Mouse (Mus musculus) intestine, postnatal 0 days (tissue): Measurements from ENCODE around the gene Prkaa2. TPM values are rescaled to one million over a fixed set of nuclear protein-coding genes. Genes with fewer than 3 reads are reported as not detected.

Experiments
- ATAC-seq: fragments of 200-750 bp; cut with Nextera tagmentation; 2 replicates; pipeline ENCODE4 v1.8.0; 2017; ENCODE audit warnings: mild to moderate bottlenecking, moderate TSS enrichment, moderate library complexity
- H3K27ac ChIP-seq: fragments of 300-500 bp; sonication (generic); 2 replicates; pipeline ENCODE4 v1.5.1; 2014; ENCODE audit warnings: mild to moderate bottlenecking, low read depth, low read length, moderate library complexity
- H3K27me3 ChIP-seq: fragments of 300-500 bp; sonication (generic); replicated peaks from 2 replicates; pipeline ENCODE4 v1.6.1; 2014; ENCODE audit warnings: low read length, mixed read lengths; ENCODE audit not compliant: control insufficient read depth, insufficient read depth
- H3K36me3 ChIP-seq: fragments of 300-500 bp; sonication (generic); 2 replicates; pipeline ENCODE4 v1.6.1; 2014; ENCODE audit warnings: mild to moderate bottlenecking, moderate library complexity; ENCODE audit not compliant: control insufficient read depth, insufficient read depth
- H3K4me1 ChIP-seq: fragments of 300-500 bp; sonication (generic); replicated peaks from 2 replicates; pipeline ENCODE4 v1.6.1; 2014; ENCODE audit warnings: antibody characterized with exemption, low read length, mixed read lengths; ENCODE audit not compliant: control insufficient read depth, insufficient read depth
- H3K4me2 ChIP-seq: fragments of 300-500 bp; sonication (generic); replicated peaks from 2 replicates; pipeline ENCODE4 v1.6.1; 2014; ENCODE audit warnings: low read depth, mild to moderate bottlenecking, moderate library complexity
- H3K4me3 ChIP-seq: fragments of 300-500 bp; sonication (generic); 2 replicates; pipeline ENCODE4 v1.5.1; 2014; ENCODE audit warnings: low read depth, low read length
- H3K9ac ChIP-seq: fragments of 300-500 bp; sonication (generic); 2 replicates; pipeline ENCODE4 v1.6.1; 2014; ENCODE audit warnings: mild to moderate bottlenecking, low read depth, low read length
- H3K9me3 ChIP-seq: fragments of 300-500 bp; sonication (generic); 2 replicates; pipeline ENCODE4 v1.6.1; 2016; ENCODE audit warnings: mixed run types; ENCODE audit not compliant: control insufficient read depth
- CTCF ChIP-seq: sonication (generic); IDR thresholded peaks from 2 replicates; pipeline ENCODE4 v1.5.1; 2016; ENCODE audit warnings: low read depth, mild to moderate bottlenecking, control low read depth, antibody characterized with exemption, moderate library complexity
- WGBS: fragments of 180-500 bp; shearing (Covaris S2); extraction: QIAGEN DNeasy Blood & Tissue Kit; methylation state at CpG from one replicate; pipeline ENCODE4 v1.1.7; 2014; 5-methylcytosine and 5-hydroxymethylcytosine counted together
- polyA plus RNA-seq: library from polyadenylated mRNA; unstranded; fragments of >200 nt; fragmentation: Nextera tagmentation; extraction: Ambion mirVana; gene quantifications from 2 replicates; pipeline ENCODE4 v1.2.1, GENCODE M21; 2015

The Prkaa2 gene
- polyA plus RNA-seq = 10.2 and 10.9 TPM in 2 replicates

DNA sequence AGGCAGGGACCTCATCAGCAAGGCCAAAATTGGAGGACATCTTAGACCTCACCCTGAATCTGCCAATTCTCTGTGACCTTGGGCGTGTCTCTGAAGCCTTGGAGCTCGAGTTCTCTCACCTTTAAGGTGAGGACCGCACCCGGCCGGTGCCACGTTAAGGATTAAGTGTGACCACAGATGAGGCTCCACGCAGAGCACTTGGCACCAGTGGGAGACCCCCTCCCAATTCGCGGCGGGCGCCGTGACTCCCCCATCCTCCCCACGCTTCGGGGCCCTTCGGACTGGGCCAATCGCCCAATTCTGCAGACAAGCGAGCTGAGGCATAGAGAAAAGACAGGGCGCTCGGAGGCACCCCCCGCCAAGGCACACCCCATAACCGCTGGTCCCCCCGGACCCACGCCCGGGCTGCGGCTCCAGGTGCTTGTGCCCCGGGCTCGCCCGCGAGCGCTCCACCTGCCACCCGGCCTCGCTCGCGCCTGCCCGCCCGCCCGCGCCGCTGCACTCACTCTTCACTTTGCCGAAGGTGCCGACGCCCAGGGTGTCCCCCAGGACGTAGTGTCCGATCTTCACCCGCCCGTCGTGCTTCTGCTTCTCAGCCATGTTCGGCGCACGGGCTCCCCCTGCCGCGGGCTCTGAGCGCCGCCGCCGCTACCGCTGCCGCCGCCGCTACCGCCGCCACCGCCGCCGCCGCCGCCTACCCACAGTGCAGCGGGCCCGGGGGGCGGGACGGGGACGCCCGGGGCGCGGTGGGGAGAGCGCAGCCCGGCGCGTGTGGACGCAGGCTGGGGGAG lies at the start of gene Prkaa2:
TSS of gene Prkaa2 (minus strand) at position 692 of the 791 bp plus-strand sequence.
- Histone ChIP-seq H3K36me3 (no peaks in the 10 kb centered on the region), H3K9me3 (no peaks in the 10 kb centered on the region), H3K4me3 (peak within 1 kb of the TSS; percentile 80), H3K9ac (peak within 1 kb of the TSS; percentile 75), H3K27ac (peak within 1 kb of the TSS; percentile 87), H3K4me1 (peaks cover 3% of the 10 kb centered on the region; the same call in 1 of the 2 replicates), H3K4me2 (peak within 1 kb of the TSS; percentile 96), H3K27me3 (no peaks in the 10 kb centered on the region)
- 1% methylated on average over 74 of the region's 80 CpGs for WGBS
- ATAC-seq = peak; percentile 81
- peak; percentile 48 for TF ChIP-seq CTCF

DNA sequence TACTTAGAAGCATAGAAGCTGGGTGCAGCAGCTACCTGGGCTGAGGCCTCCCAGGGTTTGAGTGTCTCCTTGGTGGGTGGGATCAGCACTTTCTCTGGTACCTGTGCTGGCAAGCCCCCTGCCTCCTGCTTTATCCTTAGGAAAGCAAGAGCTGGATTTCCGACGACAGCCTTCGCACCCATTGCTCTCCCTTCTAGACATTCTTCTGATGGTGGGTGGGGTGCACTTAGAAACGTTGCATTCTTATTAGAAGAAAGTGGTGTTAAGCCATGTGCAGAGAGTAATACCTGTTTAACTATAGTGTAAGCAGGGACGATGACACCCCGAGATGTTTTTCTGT lies 49.8 kb upstream of the Prkaa2 start:
- H3K36me3 ChIP-seq = no peaks in the 10 kb centered on the region; the same call in 1 of the 2 replicates
- peak overlapping the region; percentile 92 for H3K9ac ChIP-seq
- H3K4me1 ChIP-seq = no peaks in the 10 kb centered on the region
- peak overlapping the region; percentile 94; the same call in 1 of the 2 replicates for H3K27ac ChIP-seq
- peak overlapping the region; percentile 98 for H3K4me3 ChIP-seq
- H3K27me3 ChIP-seq = no peaks in the 10 kb centered on the region
- peak overlapping the region; percentile 64 for H3K4me2 ChIP-seq
- 36% methylated on average over 6 of the region's 6 CpGs for WGBS
- ATAC-seq = no peak
- TF ChIP-seq CTCF = no peak
- no peaks in the 10 kb centered on the region for H3K9me3 ChIP-seq

DNA sequence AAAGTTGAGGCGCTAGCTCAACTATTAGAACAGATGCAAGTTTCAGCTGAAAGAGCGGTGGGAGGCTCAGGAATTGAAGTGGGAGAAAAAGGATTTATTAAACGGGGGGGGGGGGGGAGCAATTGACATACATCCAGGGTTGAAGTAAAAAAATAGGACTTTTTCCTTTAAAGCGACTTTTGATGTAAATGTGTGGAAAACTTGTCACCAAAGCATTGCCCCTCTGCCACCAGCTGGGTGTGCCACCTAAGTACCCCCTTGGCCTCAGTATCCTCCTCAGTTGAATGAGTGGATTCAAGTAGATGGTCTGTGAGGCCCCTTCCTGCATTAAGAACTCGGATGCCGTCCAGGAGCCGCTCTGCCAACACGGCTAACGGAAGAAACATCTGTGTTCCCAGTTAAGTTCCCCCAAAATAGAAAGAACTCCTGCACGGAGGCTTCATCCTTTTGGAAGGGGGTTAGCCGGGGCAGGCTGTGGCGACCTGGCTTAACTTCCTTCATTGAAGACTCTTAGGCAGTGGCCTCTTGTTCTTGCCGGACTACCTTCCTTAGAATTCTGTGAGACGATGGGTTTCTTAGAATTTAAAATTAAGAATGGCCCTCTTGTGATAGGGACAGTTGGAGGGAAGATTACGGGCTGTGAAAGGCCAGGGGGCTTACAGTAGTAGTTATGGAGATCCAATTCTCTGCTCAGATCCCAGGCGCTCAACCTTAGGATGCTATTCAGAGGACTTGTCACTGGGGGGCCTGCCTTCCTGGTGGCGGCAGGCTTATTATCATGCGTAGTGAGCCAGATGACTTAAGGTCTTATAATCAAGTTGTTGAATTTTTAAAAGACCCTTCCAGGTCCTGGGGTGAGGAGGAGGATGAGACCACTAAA lies 49.2 kb upstream of the Prkaa2 start:
- H3K4me3 ChIP-seq = peak overlapping the region; percentile 98
- H3K9ac ChIP-seq = peak overlapping the region; percentile 92
- H3K9me3 ChIP-seq = no peaks in the 10 kb centered on the region
- H3K27me3 ChIP-seq = no peaks in the 10 kb centered on the region
- ATAC-seq = no peak
- no peaks in the 10 kb centered on the region for H3K4me1 ChIP-seq
- H3K27ac ChIP-seq = peak overlapping the region; percentile 94
- H3K4me2 ChIP-seq = peak overlapping the region; percentile 64
- WGBS = 17% methylated on average over 18 of the region's 18 CpGs
- TF ChIP-seq CTCF = peak; percentile 58
- H3K36me3 ChIP-seq = no peaks in the 10 kb centered on the region; the same call in 1 of the 2 replicates

DNA sequence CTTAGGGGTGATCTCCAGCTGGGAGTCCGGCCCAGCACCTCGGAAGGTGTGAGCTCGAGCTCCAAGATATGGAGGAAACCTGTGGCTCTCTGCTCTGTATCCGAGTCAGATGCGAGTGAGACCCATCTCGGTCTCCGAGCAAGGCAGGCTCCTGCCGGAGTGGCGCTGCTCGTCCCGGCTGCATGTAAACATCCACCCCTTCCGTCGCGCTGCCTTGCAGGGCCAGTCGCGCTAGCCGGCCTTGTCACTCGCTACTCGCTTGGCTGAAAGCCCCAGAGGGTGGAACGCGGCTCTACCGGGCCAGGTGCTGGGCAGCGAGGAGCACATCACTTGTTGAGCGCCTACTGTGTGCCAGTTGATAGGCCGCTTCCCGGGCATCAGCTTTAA lies 48.5 kb upstream of the Prkaa2 start:
- Histone ChIP-seq H3K4me3 (peak overlapping the region; percentile 98), H3K4me1 (no peaks in the 10 kb centered on the region), H3K36me3 (no peaks in the 10 kb centered on the region), H3K27ac (peak overlapping the region; percentile 94), H3K4me2 (peak overlapping the region; percentile 64), H3K9ac (peak overlapping the region; percentile 92), H3K9me3 (no peaks in the 10 kb centered on the region), H3K27me3 (no peaks in the 10 kb centered on the region)
- ATAC-seq = peak; percentile 48
- under 1% methylated on average over 26 of the region's 26 CpGs for WGBS
- peak; percentile 66 for TF ChIP-seq CTCF

DNA sequence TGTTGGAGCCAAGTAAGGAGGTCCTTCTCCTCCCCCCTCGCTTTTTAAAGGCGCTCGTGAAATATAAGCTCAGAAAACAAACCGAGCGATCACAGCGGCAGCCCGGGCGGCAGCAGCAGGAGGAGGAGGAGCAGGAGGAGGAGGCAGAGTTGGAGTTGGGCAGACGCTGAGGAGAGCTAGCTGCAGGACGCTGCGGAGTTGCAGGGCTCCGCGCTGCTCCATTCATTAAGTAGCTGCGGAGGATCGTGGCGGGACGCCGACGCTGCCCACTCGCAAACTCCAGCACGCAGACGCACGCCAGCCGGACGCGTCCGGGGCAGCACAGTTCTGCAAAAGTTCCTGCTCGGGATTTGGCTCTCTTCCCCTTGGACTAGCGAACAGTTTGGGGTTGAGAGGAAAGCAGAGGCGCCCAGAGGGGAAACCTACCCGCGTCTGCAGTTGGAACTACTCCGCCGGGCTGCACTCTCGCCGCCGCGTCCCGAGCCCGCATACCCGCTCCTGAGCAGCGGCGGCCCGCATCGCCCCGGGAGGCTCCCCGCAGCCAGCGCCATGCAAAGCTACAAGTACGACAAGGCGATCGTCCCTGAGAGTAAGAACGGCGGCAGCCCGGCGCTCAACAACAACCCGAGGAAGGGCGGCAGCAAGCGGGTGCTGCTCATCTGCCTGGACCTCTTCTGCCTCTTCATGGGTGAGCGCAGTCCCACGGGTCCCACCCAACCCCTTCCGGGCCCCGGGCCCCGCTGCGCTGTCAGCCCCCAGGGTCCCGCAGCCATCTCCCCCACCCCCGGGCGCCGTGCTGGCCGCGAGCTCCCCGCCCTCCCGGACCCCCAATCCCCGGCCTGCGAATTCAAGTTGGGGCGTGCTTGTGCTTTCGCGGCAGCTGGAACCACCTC lies 47.8 kb upstream of the Prkaa2 start, which contains the start of gene Plpp3:
TSS of gene Plpp3 (plus strand) at position 72 of the 893 bp plus-strand sequence.
- H3K27ac ChIP-seq = peak within 1 kb of the TSS; percentile 94
- ATAC-seq = peak; percentile 72
- no peaks in the 10 kb centered on the region for H3K36me3 ChIP-seq
- H3K27me3 ChIP-seq = no peaks in the 10 kb centered on the region
- no peak for TF ChIP-seq CTCF
- H3K4me1 ChIP-seq = no peaks in the 10 kb centered on the region
- under 1% methylated on average over 77 of the region's 77 CpGs for WGBS
- no peaks in the 10 kb centered on the region for H3K9me3 ChIP-seq
- H3K4me2 ChIP-seq = peak within 1 kb of the TSS; percentile 64
- H3K4me3 ChIP-seq = peak within 1 kb of the TSS; percentile 98
- H3K9ac ChIP-seq = peak within 1 kb of the TSS; percentile 92
